Mouse (Mus musculus): ENCODE data around the gene Gm42421. TPM values are rescaled to one million over a fixed set of nuclear protein-coding genes. Genes with fewer than 3 reads are reported as not detected.
A peak's percentile ranks its signal among the peaks of the same experiment; 100 is the strongest.

The Gm42421 gene
- total RNA-seq, 2 experiments from 2014 or later, result 0.54 to 2.2 TPM

DNA sequence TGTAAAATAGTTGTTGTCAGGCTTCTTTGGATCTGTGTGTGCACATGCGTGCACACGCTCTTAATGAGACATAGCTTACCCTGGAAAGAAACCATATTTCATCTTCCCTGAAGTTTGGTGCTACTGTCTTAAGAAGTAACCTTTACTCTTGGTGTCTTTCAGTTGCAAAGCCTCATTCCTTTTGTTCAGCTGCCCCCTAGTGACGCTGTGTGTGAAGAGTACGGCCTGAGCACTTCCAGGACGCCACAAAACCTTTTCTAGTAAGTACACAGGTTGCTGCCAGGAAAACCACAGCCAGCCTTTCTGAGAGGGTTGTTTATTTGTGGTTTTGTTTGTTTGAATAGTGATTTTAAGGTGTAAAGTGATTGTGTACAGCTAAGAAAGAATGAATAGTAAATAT is 10.6 kb upstream of the Gm42421 start:
- peak; percentile 74 for TF ChIP-seq CTCF (conservative IDR thresholded peaks at IDR 0.05)
- DNase-seq (ENCODE audit: low spot score in 2 of 2), result peak; percentile 14 to 32
- H3K27ac ChIP-seq, result no peak overlapping the region
- no peak overlapping the region for H3K4me3 ChIP-seq

DNA sequence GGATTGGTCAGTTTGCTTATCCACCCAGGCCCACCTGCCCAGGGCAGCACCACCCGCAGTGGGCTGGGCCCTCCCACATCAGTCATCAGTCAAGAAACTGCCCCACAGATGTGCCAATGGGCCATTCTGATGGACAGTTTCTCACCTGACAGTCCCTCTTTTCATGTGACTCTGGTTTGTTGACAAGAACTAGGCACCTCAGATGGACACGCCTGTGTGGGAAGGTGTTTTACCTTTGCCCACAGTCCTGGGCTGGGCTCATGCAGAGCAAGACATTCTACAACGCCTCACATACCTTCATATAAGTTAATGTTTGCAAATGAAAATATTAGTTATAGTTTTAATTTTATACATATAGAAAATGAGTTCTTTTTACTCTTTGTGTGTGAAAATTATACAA is 9.9 kb upstream of the Gm42421 start:
- Histone ChIP-seq H3K27ac (no peak overlapping the region), H3K4me3 (no peak overlapping the region)
- no peak for TF ChIP-seq CTCF (conservative IDR thresholded peaks at IDR 0.05)
- no peak for DNase-seq (ENCODE audit: low spot score in 2 of 2)

DNA sequence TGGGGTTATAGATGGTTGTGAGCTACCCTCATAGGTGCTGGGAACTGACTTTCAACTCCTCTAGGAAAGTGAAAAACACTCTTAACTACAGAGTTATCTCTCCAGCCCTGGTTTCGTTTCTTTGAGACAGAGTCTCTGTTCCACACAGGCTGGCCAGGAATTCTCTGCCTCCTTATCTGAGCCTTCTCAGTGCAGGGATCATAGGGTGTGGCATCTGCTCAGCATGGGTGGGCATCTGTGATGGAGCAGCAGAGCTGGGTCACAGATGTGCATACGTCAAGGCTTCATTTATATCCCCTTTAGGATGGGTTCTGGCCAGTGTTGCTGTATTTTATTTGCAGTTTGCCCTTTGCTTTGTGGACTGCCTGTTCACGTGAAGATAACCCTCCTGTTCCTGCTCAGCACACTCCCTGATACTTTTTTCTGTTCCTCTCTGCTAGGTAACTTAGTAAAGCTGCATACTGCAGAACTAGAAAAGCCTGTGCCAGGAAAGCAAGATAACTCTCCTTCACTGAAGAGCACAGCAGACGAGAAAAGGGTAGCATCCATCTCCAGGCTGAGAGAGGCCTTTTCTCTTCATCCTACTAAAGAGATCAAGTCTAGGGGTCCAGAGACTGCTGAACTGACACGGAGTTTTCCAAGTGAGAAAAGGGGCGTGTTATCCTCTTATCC is 3.1 kb upstream of the Gm42421 start:
- H3K4me3 ChIP-seq, result no peak overlapping the region
- no peak for DNase-seq (ENCODE audit: low spot score in 2 of 2)
- no peak overlapping the region for H3K27ac ChIP-seq
- no peak for TF ChIP-seq CTCF (conservative IDR thresholded peaks at IDR 0.05)

DNA sequence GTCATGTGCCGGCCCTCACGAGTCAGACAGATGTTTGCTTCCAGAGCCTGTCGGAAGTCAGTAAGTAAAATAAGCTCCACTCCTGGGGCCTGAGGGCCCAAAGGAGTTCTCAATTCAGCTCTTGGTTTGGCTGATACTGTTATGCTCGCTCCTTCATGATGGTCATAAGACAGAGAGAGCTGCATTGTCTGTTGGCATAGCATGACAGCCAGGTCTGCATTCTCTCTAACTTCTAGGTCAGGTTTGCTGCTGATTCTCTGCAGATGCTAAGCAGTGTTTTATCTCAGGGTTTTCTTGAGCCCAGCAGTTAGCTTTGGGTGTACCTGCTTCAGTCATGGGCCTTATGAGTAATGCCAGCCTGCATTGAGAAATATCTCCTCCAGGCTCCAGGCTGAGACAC is 1.3 kb downstream of the Gm42421 start:
- no peak for TF ChIP-seq CTCF (conservative IDR thresholded peaks at IDR 0.05)
- no peak for DNase-seq (ENCODE audit: low spot score in 2 of 2)
- Histone ChIP-seq H3K4me3 (no peak overlapping the region), H3K27ac (no peak overlapping the region)

DNA sequence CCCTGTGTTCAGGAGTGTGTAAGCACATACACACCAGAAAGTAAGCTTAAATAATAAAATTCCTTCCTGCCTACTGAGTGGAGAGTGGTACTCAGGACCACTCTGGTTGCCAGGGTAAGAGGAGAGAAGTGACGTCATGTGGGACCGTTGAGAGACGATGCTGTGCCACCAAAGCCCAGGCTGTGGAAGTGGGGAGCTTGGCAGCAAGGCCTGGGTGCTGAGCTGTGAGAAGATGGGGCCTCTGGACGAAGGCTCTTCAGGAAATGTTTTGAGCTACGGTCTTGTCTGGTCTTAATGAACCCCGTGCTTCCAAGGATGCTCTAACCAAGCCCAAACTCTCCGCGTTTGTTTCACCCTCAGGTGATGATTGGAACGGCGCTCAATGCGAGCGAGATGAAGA is 2.7 kb downstream of the Gm42421 start:
- TF ChIP-seq CTCF (conservative IDR thresholded peaks at IDR 0.05), result no peak

DNA sequence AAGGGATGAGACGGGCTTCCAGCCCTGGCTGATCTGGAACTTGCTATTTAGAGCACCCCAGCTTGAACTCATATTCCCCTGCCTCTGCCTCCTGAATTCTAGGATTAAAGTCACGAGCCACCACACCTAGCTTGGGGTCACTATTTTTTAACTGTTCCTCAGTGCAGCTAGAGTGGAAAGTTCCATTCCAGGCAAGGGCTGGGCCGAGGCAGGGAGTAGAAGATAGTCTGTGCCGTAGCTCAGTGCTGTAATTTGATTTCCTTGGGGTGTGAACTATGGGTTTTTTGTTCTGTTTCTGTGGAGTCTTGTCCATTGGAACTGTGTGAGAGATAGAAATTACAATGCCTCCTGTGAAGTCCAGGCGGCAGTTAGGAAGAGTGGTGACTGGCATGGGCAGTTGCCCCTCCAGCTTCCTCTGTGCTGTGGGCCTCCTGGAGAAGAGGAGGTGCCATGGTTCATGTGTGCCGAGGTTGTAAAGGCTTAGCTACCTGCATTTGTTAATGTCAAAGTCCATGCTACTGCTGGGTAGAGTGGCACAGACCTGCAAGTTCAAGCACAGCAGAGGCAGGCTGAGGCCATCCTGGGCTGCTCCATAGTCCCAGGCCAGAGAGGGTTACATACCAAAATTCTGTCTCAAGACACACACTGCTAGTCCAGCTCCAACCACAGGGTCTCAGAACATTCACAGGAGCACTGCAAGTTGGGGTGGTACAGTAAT is 4.0 kb downstream of the Gm42421 start:
- no peak for TF ChIP-seq CTCF (conservative IDR thresholded peaks at IDR 0.05)
- DNase-seq (ENCODE audit: low spot score in 2 of 2), result no peak
- no peak overlapping the region for H3K4me3 ChIP-seq
- H3K27ac ChIP-seq, result 0 out of 2 replicates have a peak overlapping the region, but pooled peaks have one; percentile 6

More for the DNA sequence above, 2.7 kb downstream of the Gm42421 start:
- H3K4me3 ChIP-seq, result no peak overlapping the region
- DNase-seq (ENCODE audit: low spot score in 2 of 2), result no peak
- H3K27ac ChIP-seq, result no peak overlapping the region

DNA sequence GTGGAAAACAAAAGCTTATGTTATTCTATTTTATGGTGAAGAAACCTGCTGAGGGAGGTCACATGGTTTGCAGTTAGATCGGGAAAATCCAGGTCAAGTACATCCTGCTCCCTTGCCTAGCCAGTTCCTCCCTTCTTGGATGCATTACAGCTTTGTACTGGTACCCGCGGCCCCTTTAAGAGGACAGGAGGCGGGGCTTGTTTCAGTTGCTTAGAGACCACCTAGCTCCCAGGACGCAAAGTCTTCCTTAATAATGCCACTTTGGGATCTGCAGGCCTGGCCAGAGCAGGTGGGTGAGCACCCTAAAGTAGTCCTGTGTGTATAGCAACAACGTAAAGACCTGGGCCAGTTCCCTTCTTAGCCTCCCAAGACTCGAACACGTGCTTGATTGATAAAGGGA is 4.9 kb downstream of the Gm42421 start, which contains the start of gene Rsph10b:
Rsph10b (plus strand) TSS at position 205 of the 400 bp plus-strand sequence.
- TF ChIP-seq CTCF (conservative IDR thresholded peaks at IDR 0.05), result no peak
- peak within 1 kb of the TSS; percentile 47 for H3K4me3 ChIP-seq
- no peak for DNase-seq (ENCODE audit: low spot score in 2 of 2)
- H3K27ac ChIP-seq, result peak within 1 kb of the TSS; percentile 6; the same call in 1 of the 2 replicates

DNA sequence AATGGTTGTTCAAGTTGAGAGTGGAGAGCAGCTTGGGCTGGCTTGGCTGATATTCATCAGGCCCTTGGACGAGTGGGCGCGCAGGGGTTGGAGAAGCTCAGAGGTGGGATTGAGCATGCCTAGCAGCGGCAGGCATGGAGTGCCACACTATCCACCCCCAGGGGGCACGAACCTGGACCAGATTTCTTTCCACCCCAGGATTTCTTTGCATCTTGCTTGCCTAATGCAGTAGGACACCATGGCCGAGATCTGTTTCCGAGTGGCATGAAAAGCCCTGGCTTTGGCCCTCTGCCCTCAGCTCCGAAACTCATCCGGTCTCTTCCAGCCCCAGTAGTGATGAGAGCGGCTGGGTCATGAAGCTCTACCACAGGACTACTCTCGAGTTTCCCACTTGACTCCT is 5.4 kb downstream of the Gm42421 start:
- no peak for TF ChIP-seq CTCF (conservative IDR thresholded peaks at IDR 0.05)

DNA sequence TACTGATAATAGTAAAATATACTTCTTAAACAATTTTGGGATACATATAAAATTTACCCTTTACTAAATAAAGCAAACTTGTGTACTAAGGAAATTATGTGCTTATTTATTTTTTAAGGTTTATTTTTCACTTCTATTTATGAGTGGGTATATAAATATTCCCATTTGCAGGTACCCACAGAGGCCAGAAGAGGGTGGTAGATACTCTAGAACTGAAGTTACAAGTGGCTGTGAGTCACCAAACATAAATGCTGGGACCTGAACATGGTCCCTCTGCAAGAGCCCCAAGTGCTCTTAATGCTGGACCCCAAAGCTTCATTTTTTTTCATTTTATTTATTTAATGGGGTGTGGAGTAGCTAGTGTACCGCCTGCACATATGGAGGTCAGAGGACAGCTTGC is 5.9 kb downstream of the Gm42421 start:
- H3K4me3 ChIP-seq, result no peak overlapping the region
- DNase-seq (ENCODE audit: low spot score in 2 of 2), result no peak
- TF ChIP-seq CTCF (conservative IDR thresholded peaks at IDR 0.05), result peak; percentile 62

More for the DNA sequence above, 5.4 kb downstream of the Gm42421 start:
- no peak for DNase-seq (ENCODE audit: low spot score in 2 of 2)
- Histone ChIP-seq H3K27ac (peak overlapping the region; percentile 6; the same call in 1 of the 2 replicates), H3K4me3 (peak overlapping the region; percentile 47)

DNA sequence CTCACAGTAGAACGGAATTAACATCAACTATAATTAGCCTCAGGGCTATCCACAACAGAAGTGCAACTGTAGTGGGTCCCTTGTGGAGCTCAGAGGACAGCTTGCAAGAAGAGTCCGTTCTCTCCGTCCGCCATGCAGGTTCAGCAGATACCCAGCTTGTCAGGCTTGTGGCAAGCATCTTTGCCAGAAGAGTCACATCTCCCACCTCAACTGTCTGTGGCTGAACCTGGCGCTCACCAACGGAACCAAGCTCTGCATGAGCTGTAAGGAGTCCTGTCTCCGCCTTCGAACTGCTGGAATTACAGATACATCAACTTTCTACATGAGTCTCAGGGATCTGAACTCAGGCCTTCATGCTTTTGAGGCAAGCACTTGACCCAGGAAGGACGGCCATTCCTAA is 8.2 kb downstream of the Gm42421 start:
- no peak for TF ChIP-seq CTCF (conservative IDR thresholded peaks at IDR 0.05)
- Histone ChIP-seq H3K4me3 (no peak overlapping the region), H3K27ac (no peak overlapping the region)
- DNase-seq (ENCODE audit: low spot score in 2 of 2), result no peak

More for the DNA sequence above, 5.9 kb downstream of the Gm42421 start:
- H3K27ac ChIP-seq, result no peak overlapping the region

DNA sequence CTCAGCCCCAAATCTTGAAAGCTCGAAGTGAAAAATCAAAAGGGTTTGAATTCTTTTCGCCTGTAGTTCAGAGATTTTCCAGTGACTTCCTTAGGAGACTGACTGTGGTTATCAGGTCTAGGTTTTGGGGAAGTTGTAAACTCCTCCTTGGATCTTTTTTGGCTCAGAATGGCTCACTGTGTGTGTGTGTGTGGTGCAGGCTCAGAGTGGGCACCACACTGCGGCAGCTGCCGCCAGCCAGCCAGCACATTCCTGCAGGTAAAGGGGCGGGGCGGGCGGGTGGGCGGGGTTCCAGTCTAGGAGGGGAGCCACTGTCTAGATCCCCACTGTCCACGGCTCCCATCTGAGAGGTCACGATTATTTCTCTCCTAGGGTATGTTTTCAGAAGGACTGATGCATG is 13.6 kb downstream of the Gm42421 start:
- no peak for TF ChIP-seq CTCF (conservative IDR thresholded peaks at IDR 0.05)
- DNase-seq (ENCODE audit: low spot score in 2 of 2), result no peak
- Histone ChIP-seq H3K27ac (no peak overlapping the region), H3K4me3 (no peak overlapping the region)

DNA sequence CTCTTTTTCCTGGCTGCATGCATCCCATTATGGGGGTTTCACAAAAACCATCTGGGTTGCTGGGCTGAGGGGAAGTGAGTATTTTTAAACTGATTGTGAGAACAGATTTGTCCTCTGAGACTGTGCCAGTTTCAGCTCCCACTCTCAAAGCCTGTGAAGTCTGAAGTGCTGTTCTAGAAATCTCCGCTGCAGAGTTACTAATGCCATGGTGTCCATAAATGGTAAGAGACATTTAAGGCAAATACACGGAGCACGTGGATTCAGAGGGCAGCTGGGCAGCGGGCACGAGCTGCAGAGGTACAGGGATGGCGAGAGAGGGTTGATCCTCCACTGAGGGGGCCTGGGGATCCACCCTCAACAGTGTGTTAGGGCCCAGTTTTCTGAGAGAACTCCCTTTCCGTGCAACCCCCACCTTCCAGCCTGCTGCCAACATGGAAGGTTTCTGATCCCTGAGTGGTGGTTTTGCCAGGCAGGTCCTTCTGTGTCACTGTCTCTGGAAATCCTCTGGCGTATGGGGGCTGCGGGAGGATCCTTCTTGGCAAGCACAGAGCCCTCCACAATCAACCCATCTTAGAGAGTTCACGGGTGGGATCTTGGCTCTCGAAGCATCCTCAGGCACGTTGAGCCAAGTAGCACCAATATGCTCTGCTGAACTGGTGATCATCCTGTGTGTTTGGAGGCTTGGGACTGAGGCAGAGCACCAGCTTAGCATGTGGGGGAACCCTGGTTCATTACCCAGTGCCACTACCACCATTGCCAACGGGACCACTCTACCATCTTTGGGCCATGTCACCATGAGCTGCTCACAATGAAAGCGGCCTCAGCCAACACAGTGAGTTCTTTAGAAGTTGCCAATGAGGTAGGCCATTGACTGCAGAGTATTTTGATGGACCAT is 15.5 kb downstream of the Gm42421 start:
- no peak overlapping the region; the same call in 1 of the 2 replicates for H3K4me3 ChIP-seq
- H3K27ac ChIP-seq, result peak overlapping the region; percentile 92
- peak; percentile 83 to 93 for DNase-seq (ENCODE audit: low spot score in 2 of 2)
- no peak for TF ChIP-seq CTCF (conservative IDR thresholded peaks at IDR 0.05)

DNA sequence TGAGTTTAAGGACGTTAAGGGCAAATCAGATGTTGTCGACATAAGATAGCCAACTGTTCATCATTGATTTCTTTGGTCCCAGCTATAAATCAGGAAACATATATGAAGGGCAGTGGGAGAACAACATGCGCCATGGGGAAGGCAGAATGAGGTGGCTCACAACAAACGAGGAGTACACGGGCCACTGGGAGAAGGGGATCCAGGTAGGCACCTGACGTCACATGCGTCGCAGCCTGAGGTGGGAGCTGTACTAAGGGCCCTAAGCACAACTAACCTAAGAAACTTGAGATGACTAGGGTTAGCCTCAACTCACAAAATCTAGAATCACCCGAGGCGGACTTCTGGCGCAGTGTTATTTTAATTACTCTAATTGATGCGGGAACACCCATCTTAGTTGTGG is 20.4 kb downstream of the Gm42421 start:
- Histone ChIP-seq H3K4me3 (no peak overlapping the region), H3K27ac (no peak overlapping the region)
- TF ChIP-seq CTCF (conservative IDR thresholded peaks at IDR 0.05), result no peak
- DNase-seq (ENCODE audit: low spot score in 2 of 2), result no peak

All from layer of hippocampus, adult 2 months (tissue).